Mouse (Mus musculus) heart, postnatal 10 days (tissue): ENCODE data around the gene Gm20911. TPM values are rescaled to one million over a fixed set of nuclear protein-coding genes. Genes with fewer than 3 reads are reported as not detected.
"Not testable (repeated sequence)": the region's sequence is repeated elsewhere in the genome, so short reads cannot be mapped to it uniquely, and the experiment has no call there.

Experiments used
- DNase-seq, 2 experiments: peaks; one replicate each; pipeline ENCODE4 v3.0.0; 2021
- intact Hi-C: fragments of 180-260 bp; cut with DNase I; formaldehyde crosslinking; loops from one replicate; pipeline ENCODE4 v1.15.1; 2025
- total RNA-seq, 2 experiments: library from RNA; stranded (reverse); gene quantifications; 2 replicates each; pipeline ENCODE4 v1.2.3; 2021

Gene Gm20911
- total RNA-seq: not detected

- intact Hi-C loops, DNase-seq: not testable (repeated sequence)
These were observed at the start of gene Gm20911 for GRCm38 (mm10) chrY:81457707-81458106. TSS of gene Gm20911 (plus strand) at chrY:81458007.
